Mouse (Mus musculus) E14TG2a.4 (cell line): ENCODE results near the gene Sun3.

Experiments
- H3K27me3 ChIP-seq: 2 replicates; pipeline ENCODE4 v1.6.1; 2014; ENCODE audit warnings: low read length, control low read depth; ENCODE audit not compliant: insufficient read depth
- H3K36me3 ChIP-seq: 2 replicates; pipeline ENCODE4 v1.6.1; 2014; ENCODE audit warnings: low read length, control low read depth; ENCODE audit not compliant: insufficient read depth
- H3K4me1 ChIP-seq: replicated peaks from 2 replicates; pipeline ENCODE4 v1.6.1; 2014; ENCODE audit warnings: low read depth, low read length, control low read depth
- H3K4me3 ChIP-seq: replicated peaks from 2 replicates; pipeline ENCODE4 v1.5.1; 2014; ENCODE audit warnings: mild to moderate bottlenecking, low read length
- H3K9me3 ChIP-seq: 2 replicates; pipeline ENCODE4 v1.6.1; 2014; ENCODE audit warnings: low read length, control low read depth
- CTCF ChIP-seq: conservative IDR thresholded peaks from 2 replicates; pipeline ENCODE4 v1.5.1; 2014; ENCODE audit warnings: low read length
- NANOG ChIP-seq: IDR thresholded peaks from 2 replicates; pipeline ENCODE4 v1.6.1; 2014; ENCODE audit warnings: borderline replicate concordance, low read length, mixed read lengths
- POU5F1 ChIP-seq: IDR thresholded peaks from 2 replicates; pipeline ENCODE4 v1.6.1; 2014; ENCODE audit warnings: low read length, borderline replicate concordance

Sun3 gene

DNA sequence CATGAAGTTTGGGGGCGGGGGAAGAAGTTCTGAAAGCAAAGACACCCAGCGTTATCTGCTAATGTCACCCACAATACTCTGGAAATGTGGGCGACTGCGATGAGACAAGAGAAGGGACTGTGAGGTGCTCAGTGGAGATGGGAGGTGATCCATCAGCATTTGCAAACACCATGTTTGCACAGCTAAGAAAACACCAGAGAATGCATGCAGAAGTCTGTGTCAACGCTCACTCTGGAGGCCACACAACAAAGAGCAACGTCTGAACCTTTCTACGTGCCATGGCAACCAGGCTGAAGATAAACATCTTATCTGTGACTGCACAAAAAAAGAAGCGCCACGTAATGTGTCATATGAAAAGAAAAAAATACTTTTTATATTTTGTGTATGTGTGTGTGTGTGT, 78.3 kb downstream of the Sun3 start:
- TF ChIP-seq CTCF (no peak), NANOG (no peak), POU5F1 (no peak)

GRCm38 (mm10) chr11:8968094-8968493, 80.7 kb downstream of the Sun3 start:
- H3K4me3 ChIP-seq, result no peak overlapping the region
- no peaks in the 10 kb centered on the region for H3K9me3 ChIP-seq
- H3K4me1 ChIP-seq, result no peaks in the 10 kb centered on the region
- no peaks in the 10 kb centered on the region for H3K36me3 ChIP-seq
- no peak for TF ChIP-seq POU5F1
- no peak for TF ChIP-seq NANOG
- no peak for TF ChIP-seq CTCF
- 0 out of 2 replicates have a peak, but pooled peaks cover 4% of the 10 kb centered on the region for H3K27me3 ChIP-seq

More for the DNA sequence above, 78.3 kb downstream of the Sun3 start:
- H3K9me3 ChIP-seq, result no peaks in the 10 kb centered on the region
- H3K4me1 ChIP-seq, result no peaks in the 10 kb centered on the region
- no peak overlapping the region for H3K4me3 ChIP-seq
- H3K36me3 ChIP-seq, result no peaks in the 10 kb centered on the region
- peaks cover 5% of the 10 kb centered on the region; the same call in 1 of the 2 replicates for H3K27me3 ChIP-seq
